9 mouse cellular contexts compared by ENCODE assay signal in the genomic region with DNA sequence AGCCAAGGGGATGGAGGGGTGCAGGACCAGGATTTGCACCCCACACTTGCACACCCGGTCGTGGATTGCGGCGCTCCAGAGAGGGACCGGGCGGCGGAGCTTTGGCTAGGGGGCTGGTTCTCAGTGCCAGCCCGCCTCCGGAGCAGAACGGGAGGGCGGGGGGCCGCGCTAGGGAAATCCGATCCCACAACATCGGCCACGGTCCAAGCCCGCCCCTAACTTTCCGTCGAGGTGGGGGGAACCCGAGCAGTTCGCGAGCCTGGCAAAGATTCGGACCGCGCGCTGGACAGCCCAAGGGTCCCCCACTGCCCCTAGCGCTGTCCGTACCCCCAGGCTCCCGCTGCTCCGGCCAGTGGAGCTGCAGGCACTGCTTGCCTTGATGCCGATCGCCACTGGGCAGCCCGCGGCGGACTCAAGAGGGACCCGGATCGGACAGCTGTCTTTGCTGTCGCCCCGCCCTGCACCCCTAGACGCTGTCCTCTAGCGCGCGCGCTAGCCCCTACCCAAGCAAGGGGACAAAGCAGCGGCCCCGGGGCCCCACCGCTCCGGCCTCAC. TPM values are rescaled to one million over a fixed set of nuclear protein-coding genes. Genes with fewer than 3 reads are reported as not detected.
DNase-seq lines count a peak whose midpoint lies in the region; ATAC-seq lines count a peak whose summit lies in the region.
"Had no signal": no experiment of that assay in that cellular context is flagged by ENCODE, and none has a peak within 500 bp of the region (broad histone marks: within the 10 kb centered on the region; RNA-seq: fewer than 3 reads in every experiment).

No protein-coding gene starts in this region.

- H3K36me3 ChIP-seq in erythroblast, embryonic 14.5 days (ENCODE audit: control insufficient read depth), result peaks cover 3% of the 10 kb centered on the region; the same call in 1 of the 2 replicates
- H3K36me3 ChIP-seq in embryonic facial prominence, embryonic 12.5 days, result peaks cover 28% of the 10 kb centered on the region
- H3K36me3 ChIP-seq in heart, embryonic 10.5 days, result peaks cover 25% of the 10 kb centered on the region
- H3K36me3 ChIP-seq in liver, embryonic 11.5 days (ENCODE audit: control insufficient read depth, insufficient read depth, low read length), result peaks cover 7% of the 10 kb centered on the region
- peaks cover 11% of the 10 kb centered on the region for H3K36me3 ChIP-seq in midbrain, embryonic 16.5 days (ENCODE audit: control insufficient read depth, insufficient read depth, low read length)
- H3K36me3 ChIP-seq in stomach, embryonic 15.5 days, result peaks cover 27% of the 10 kb centered on the region

- peak overlapping the region; percentile 95 for H3K9ac ChIP-seq in embryonic facial prominence, embryonic 12.5 days
- H3K9ac ChIP-seq in liver, embryonic 11.5 days (ENCODE audit: low read depth, low read length), result peak overlapping the region; percentile 65
- H3K9ac ChIP-seq in midbrain, embryonic 16.5 days (ENCODE audit: low read depth, low read length), result peak overlapping the region; percentile 89
- peak overlapping the region; percentile 91 for H3K9ac ChIP-seq in stomach, embryonic 15.5 days

- H3K4me3 ChIP-seq in erythroblast, embryonic 14.5 days (replicated peaks), result peak overlapping the region; percentile 55
- peak overlapping the region; percentile 84 for H3K4me3 ChIP-seq in embryonic facial prominence, embryonic 12.5 days
- peak overlapping the region; percentile 90 for H3K4me3 ChIP-seq in heart, embryonic 10.5 days
- peak overlapping the region; percentile 64 for H3K4me3 ChIP-seq in liver, embryonic 11.5 days (ENCODE audit: low read depth, low read length)
- H3K4me3 ChIP-seq in midbrain, embryonic 16.5 days (ENCODE audit: low read depth, low read length), result peak overlapping the region; percentile 68
- peak overlapping the region; percentile 93 for H3K4me3 ChIP-seq in stomach, embryonic 15.5 days (replicated peaks)

- H3K27me3 ChIP-seq in erythroblast, embryonic 14.5 days (ENCODE audit: control insufficient read depth), result peaks cover 90% of the 10 kb centered on the region
- H3K27me3 ChIP-seq in embryonic facial prominence, embryonic 12.5 days, result no peaks in the 10 kb centered on the region
- 0 out of 2 replicates have a peak, but pooled peaks cover 6% of the 10 kb centered on the region for H3K27me3 ChIP-seq in heart, embryonic 10.5 days (ENCODE audit: insufficient read depth, poor library complexity, severe bottlenecking)
- H3K27me3 ChIP-seq in liver, embryonic 11.5 days (replicated peaks; ENCODE audit: control insufficient read depth, insufficient read depth, low read length), result peaks cover 67% of the 10 kb centered on the region
- H3K27me3 ChIP-seq in midbrain, embryonic 16.5 days (ENCODE audit: control insufficient read depth, insufficient read depth, low read depth, low read length), result no peaks in the 10 kb centered on the region
- no peaks in the 10 kb centered on the region for H3K27me3 ChIP-seq in stomach, embryonic 15.5 days (replicated peaks)

- WGBS in embryonic facial prominence, embryonic 12.5 days, result under 1% methylated on average over 48 of the region's 48 CpGs
- under 1% methylated on average over 48 of the region's 48 CpGs for WGBS in heart, embryonic 10.5 days
- WGBS in liver, embryonic 11.5 days, result under 1% methylated on average over 48 of the region's 48 CpGs
- under 1% methylated on average over 48 of the region's 48 CpGs for WGBS in midbrain, embryonic 16.5 days
- under 1% methylated on average over 48 of the region's 48 CpGs for WGBS in stomach, embryonic 15.5 days

- peak overlapping the region; percentile 81 for H3K4me2 ChIP-seq in embryonic facial prominence, embryonic 12.5 days (replicated peaks)
- peak overlapping the region; percentile 79 for H3K4me2 ChIP-seq in liver, embryonic 11.5 days
- H3K4me2 ChIP-seq in midbrain, embryonic 16.5 days (ENCODE audit: low read length), result peak overlapping the region; percentile 90
- H3K4me2 ChIP-seq in stomach, embryonic 15.5 days, result peak overlapping the region; percentile 68

- no peak for DNase-seq in heart, embryonic 10.5 days (ENCODE audit: low spot score)
- peak; percentile 62 to 69 for DNase-seq in kidney, adult 8-10 months
- DNase-seq in liver, embryonic 11.5 days (ENCODE audit: low spot score), result peak; percentile 71

- no peaks in the 10 kb centered on the region; the same call in 1 of the 2 replicates for H3K9me3 ChIP-seq in erythroblast, embryonic 14.5 days (ENCODE audit: control insufficient read depth, low read length)
- H3K9me3 ChIP-seq in embryonic facial prominence, embryonic 12.5 days, result no peaks in the 10 kb centered on the region
- H3K9me3 ChIP-seq in heart, embryonic 10.5 days, result no peaks in the 10 kb centered on the region
- no peaks in the 10 kb centered on the region for H3K9me3 ChIP-seq in liver, embryonic 11.5 days (ENCODE audit: control insufficient read depth, low read length)
- H3K9me3 ChIP-seq in midbrain, embryonic 16.5 days (replicated peaks; ENCODE audit: control insufficient read depth, low read length, poor library complexity, severe bottlenecking), result no peaks in the 10 kb centered on the region
- no peaks in the 10 kb centered on the region for H3K9me3 ChIP-seq in stomach, embryonic 15.5 days

- ATAC-seq in erythroblast, adult 5-6 weeks (replicated peaks; ENCODE audit: low FRiP score, poor library complexity, severe bottlenecking), result no peak
- peak; percentile 85 for ATAC-seq in embryonic facial prominence, embryonic 12.5 days (ENCODE audit: insufficient number of reproducible peaks, insufficient read depth, low FRiP score, low TSS enrichment)
- peak; percentile 42 for ATAC-seq in liver, embryonic 11.5 days (replicated peaks; ENCODE audit: low FRiP score)
- ATAC-seq in midbrain, embryonic 16.5 days, result peak; percentile 60
- peak; percentile 72 for ATAC-seq in stomach, embryonic 15.5 days (ENCODE audit: insufficient read depth, low FRiP score, low read depth)

- H3K27ac ChIP-seq in embryonic facial prominence, embryonic 12.5 days, result peak overlapping the region; percentile 99
- H3K27ac ChIP-seq in heart, embryonic 10.5 days, result peak overlapping the region; percentile 98
- H3K27ac ChIP-seq in liver, embryonic 11.5 days (ENCODE audit: low read depth, low read length), result peak overlapping the region; percentile 79
- H3K27ac ChIP-seq in midbrain, embryonic 16.5 days (ENCODE audit: low read length), result peak overlapping the region; percentile 99
- H3K27ac ChIP-seq in stomach, embryonic 15.5 days, result peak overlapping the region; percentile 99

- H3K4me1 ChIP-seq in erythroblast, embryonic 14.5 days (ENCODE audit: control insufficient read depth), result peaks cover 15% of the 10 kb centered on the region
- peaks cover 43% of the 10 kb centered on the region for H3K4me1 ChIP-seq in embryonic facial prominence, embryonic 12.5 days
- H3K4me1 ChIP-seq in heart, embryonic 10.5 days, result peaks cover 67% of the 10 kb centered on the region
- H3K4me1 ChIP-seq in liver, embryonic 11.5 days (replicated peaks; ENCODE audit: control insufficient read depth, insufficient read depth, low read length), result peaks cover 33% of the 10 kb centered on the region
- peaks cover 28% of the 10 kb centered on the region for H3K4me1 ChIP-seq in midbrain, embryonic 16.5 days (ENCODE audit: control insufficient read depth, insufficient read depth, low read length)
- peaks cover 44% of the 10 kb centered on the region for H3K4me1 ChIP-seq in stomach, embryonic 15.5 days

RNA-seq across cellular contexts. Expression of a gene that starts 0.6 kb away (rescaled TPM):
- polyA plus RNA-seq in erythroblast, embryonic 14.5 days (2012), result 0.01 and 0.02 TPM in 2 replicates
- total RNA-seq in erythroblast, adult 5-6 weeks (2015; ENCODE audit: low replicate concordance), result not detected in 2 replicates
- total RNA-seq in erythroblast, adult 5-6 weeks (2017; ENCODE audit: low replicate concordance), result 0.56 and 0.60 TPM in 2 replicates
- 29.3 and 29.4 TPM in 2 replicates for polyA plus RNA-seq in embryonic facial prominence, embryonic 12.5 days (2016; fragmentation: Nextera tagmentation; extraction: Ambion mirVana)
- polyA plus RNA-seq in heart, embryonic 10.5 days (2016; fragmentation: Nextera tagmentation; extraction: Ambion mirVana), result 12.2 and 15.2 TPM in 2 replicates
- polyA plus RNA-seq in liver, embryonic 11.5 days (2014; fragmentation: Nextera tagmentation; extraction: Ambion mirVana), result 0.77 and 0.78 TPM in 2 replicates
- polyA plus RNA-seq in midbrain, embryonic 16.5 days (2015; fragmentation: Nextera tagmentation; extraction: Ambion mirVana), result 24.4 and 27.0 TPM in 2 replicates
- polyA plus RNA-seq in stomach, embryonic 15.5 days (2015; fragmentation: Nextera tagmentation; extraction: Ambion mirVana), result 13.6 and 15.0 TPM in 2 replicates

RNA-seq across cellular contexts. Expression of a gene that starts 10.3 kb away (rescaled TPM):
- 0.31 and 0.45 TPM in 2 replicates for polyA plus RNA-seq in erythroblast, embryonic 14.5 days (2012)
- 0.42 TPM in 1 of 2 replicates, not detected in the other for total RNA-seq in erythroblast, adult 5-6 weeks (2015; ENCODE audit: low replicate concordance)
- total RNA-seq in erythroblast, adult 5-6 weeks (2017; ENCODE audit: low replicate concordance), result 0.56 and 1.2 TPM in 2 replicates
- polyA plus RNA-seq in embryonic facial prominence, embryonic 12.5 days (2016; fragmentation: Nextera tagmentation; extraction: Ambion mirVana), result 20.4 and 23.9 TPM in 2 replicates
- 23.9 and 24.5 TPM in 2 replicates for polyA plus RNA-seq in heart, embryonic 10.5 days (2016; fragmentation: Nextera tagmentation; extraction: Ambion mirVana)
- 18.2 and 22.1 TPM in 2 replicates for polyA plus RNA-seq in liver, embryonic 11.5 days (2014; fragmentation: Nextera tagmentation; extraction: Ambion mirVana)
- polyA plus RNA-seq in midbrain, embryonic 16.5 days (2015; fragmentation: Nextera tagmentation; extraction: Ambion mirVana), result 30.6 and 32.8 TPM in 2 replicates
- polyA plus RNA-seq in stomach, embryonic 15.5 days (2015; fragmentation: Nextera tagmentation; extraction: Ambion mirVana), result 24.9 and 27.2 TPM in 2 replicates

RNA-seq across cellular contexts. Expression of a gene that starts 18.3 kb away (rescaled TPM):
- not detected in 2 replicates for polyA plus RNA-seq in erythroblast, embryonic 14.5 days (2012)
- not detected in 2 replicates for total RNA-seq in erythroblast, adult 5-6 weeks (2015; ENCODE audit: low replicate concordance)
- total RNA-seq in erythroblast, adult 5-6 weeks (2017; ENCODE audit: low replicate concordance), result not detected in 2 replicates
- 0.49 TPM in 1 of 2 replicates, not detected in the other for polyA plus RNA-seq in embryonic facial prominence, embryonic 12.5 days (2016; fragmentation: Nextera tagmentation; extraction: Ambion mirVana)
- polyA plus RNA-seq in heart, embryonic 10.5 days (2016; fragmentation: Nextera tagmentation; extraction: Ambion mirVana), result 0.20 and 1.0 TPM in 2 replicates
- polyA plus RNA-seq in liver, embryonic 11.5 days (2014; fragmentation: Nextera tagmentation; extraction: Ambion mirVana), result not detected in 2 replicates
- 0.20 and 0.75 TPM in 2 replicates for polyA plus RNA-seq in midbrain, embryonic 16.5 days (2015; fragmentation: Nextera tagmentation; extraction: Ambion mirVana)
- not detected in 2 replicates for polyA plus RNA-seq in stomach, embryonic 15.5 days (2015; fragmentation: Nextera tagmentation; extraction: Ambion mirVana)
- total RNA-seq: left cerebral cortex, adult 8-10 months had no signal

RNA-seq across cellular contexts. Expression of a gene that starts 20.9 kb away (rescaled TPM):
- 0.11 TPM in 2 replicates for polyA plus RNA-seq in erythroblast, embryonic 14.5 days (2012)
- total RNA-seq in erythroblast, adult 5-6 weeks (2015; ENCODE audit: low replicate concordance), result 3.3 TPM in 1 of 2 replicates, not detected in the other
- total RNA-seq in erythroblast, adult 5-6 weeks (2017; ENCODE audit: low replicate concordance), result 1.0 and 1.4 TPM in 2 replicates
- polyA plus RNA-seq in embryonic facial prominence, embryonic 12.5 days (2016; fragmentation: Nextera tagmentation; extraction: Ambion mirVana), result 19.2 and 24.0 TPM in 2 replicates
- 16.7 and 19.0 TPM in 2 replicates for polyA plus RNA-seq in heart, embryonic 10.5 days (2016; fragmentation: Nextera tagmentation; extraction: Ambion mirVana)
- 11.0 and 13.4 TPM in 2 replicates for polyA plus RNA-seq in liver, embryonic 11.5 days (2014; fragmentation: Nextera tagmentation; extraction: Ambion mirVana)
- polyA plus RNA-seq in midbrain, embryonic 16.5 days (2015; fragmentation: Nextera tagmentation; extraction: Ambion mirVana), result 16.1 and 17.0 TPM in 2 replicates
- 19.5 and 20.5 TPM in 2 replicates for polyA plus RNA-seq in stomach, embryonic 15.5 days (2015; fragmentation: Nextera tagmentation; extraction: Ambion mirVana)

RNA-seq across cellular contexts. Expression of a gene that starts 45.9 kb away (rescaled TPM):
- 0.87 and 1.0 TPM in 2 replicates for polyA plus RNA-seq in erythroblast, embryonic 14.5 days (2012)
- total RNA-seq in erythroblast, adult 5-6 weeks (2015; ENCODE audit: low replicate concordance), result 7.9 and 8.8 TPM in 2 replicates
- total RNA-seq in erythroblast, adult 5-6 weeks (2017; ENCODE audit: low replicate concordance), result 5.7 and 7.4 TPM in 2 replicates
- polyA plus RNA-seq in embryonic facial prominence, embryonic 12.5 days (2016; fragmentation: Nextera tagmentation; extraction: Ambion mirVana), result 4.3 and 5.6 TPM in 2 replicates
- 1.5 and 2.5 TPM in 2 replicates for polyA plus RNA-seq in heart, embryonic 10.5 days (2016; fragmentation: Nextera tagmentation; extraction: Ambion mirVana)
- polyA plus RNA-seq in liver, embryonic 11.5 days (2014; fragmentation: Nextera tagmentation; extraction: Ambion mirVana), result 3.3 and 3.8 TPM in 2 replicates
- polyA plus RNA-seq in midbrain, embryonic 16.5 days (2015; fragmentation: Nextera tagmentation; extraction: Ambion mirVana), result 4.2 and 4.5 TPM in 2 replicates
- 3.6 and 4.3 TPM in 2 replicates for polyA plus RNA-seq in stomach, embryonic 15.5 days (2015; fragmentation: Nextera tagmentation; extraction: Ambion mirVana)

Comparison
In these comparisons a context has a peak if more than half of its experiments do, and no peak if none do; other contexts are left out.
1. RNA of a gene that starts 10.3 kb away (polyA plus RNA-seq): 30.6 to 32.8 TPM in midbrain, embryonic 16.5 days, 24.9 to 27.2 TPM in stomach, embryonic 15.5 days, 23.9 to 24.5 TPM in heart, embryonic 10.5 days, 18.2 to 22.1 TPM in liver, embryonic 11.5 days and 20.4 to 23.9 TPM in embryonic facial prominence, embryonic 12.5 days; 0.31 to 0.45 TPM in erythroblast, embryonic 14.5 days; every median in the first group is over 10 times any median in the second.
2. Peak in every context shown above with its lines, with median percentiles within 50 percentile points of each other: H3K4me3 ChIP-seq, H3K27ac ChIP-seq, H3K4me2 ChIP-seq and H3K9ac ChIP-seq.